Mouse (Mus musculus) macrophage (primary cell): Measurements from ENCODE around the gene Lap3. TPM values are rescaled to one million over a fixed set of nuclear protein-coding genes. Genes with fewer than 3 reads are reported as not detected.
A peak's percentile ranks its signal among the peaks of the same experiment; 100 is the strongest.

Source experiments
- H3K27ac ChIP-seq: fragments of 350-480 bp; formaldehyde crosslinking; 2 replicates; pipeline ENCODE4 v1.9.0; 2021
- H3K36me3 ChIP-seq: fragments of 350-480 bp; formaldehyde crosslinking; 2 replicates; pipeline ENCODE4 v1.9.0; 2021; ENCODE audit errors: inconsistent target
- H3K4me3 ChIP-seq: fragments of 350-480 bp; formaldehyde crosslinking; 2 replicates; pipeline ENCODE4 v1.9.0; 2021; ENCODE audit errors: inconsistent target
- H3K79me2 ChIP-seq: fragments of 350-480 bp; formaldehyde crosslinking; 2 replicates; pipeline ENCODE4 v1.9.0; 2021; ENCODE audit errors: inconsistent target
- WGBS: methylation state at CpG from one replicate; pipeline ENCODE4 v1.1.7; 2026; ENCODE audit warnings: inconsistent platforms; ENCODE audit not compliant: missing documents; 5-methylcytosine and 5-hydroxymethylcytosine counted together
- polyA plus RNA-seq: library from polyadenylated mRNA; stranded (reverse); fragments of 250-400 nt; gene quantifications from 3 replicates; pipeline ENCODE4 v1.2.4, GENCODE M21; 2018; ENCODE audit warnings: inconsistent platforms

The Lap3 gene
- polyA plus RNA-seq, 1 experiment from 2014 or later, result 31.1 TPM

- WGBS, result 85% methylated on average over 7 of the region's 7 CpGs
- no peaks in the 10 kb centered on the region for H3K79me2 ChIP-seq
- H3K36me3 ChIP-seq, result no peaks in the 10 kb centered on the region
- no peak overlapping the region for H3K4me3 ChIP-seq
- H3K27ac ChIP-seq, result no peak overlapping the region
Measured at GRCm38 (mm10) chr5:45477601-45478000, 15.6 kb upstream of the Lap3 start.

DNA sequence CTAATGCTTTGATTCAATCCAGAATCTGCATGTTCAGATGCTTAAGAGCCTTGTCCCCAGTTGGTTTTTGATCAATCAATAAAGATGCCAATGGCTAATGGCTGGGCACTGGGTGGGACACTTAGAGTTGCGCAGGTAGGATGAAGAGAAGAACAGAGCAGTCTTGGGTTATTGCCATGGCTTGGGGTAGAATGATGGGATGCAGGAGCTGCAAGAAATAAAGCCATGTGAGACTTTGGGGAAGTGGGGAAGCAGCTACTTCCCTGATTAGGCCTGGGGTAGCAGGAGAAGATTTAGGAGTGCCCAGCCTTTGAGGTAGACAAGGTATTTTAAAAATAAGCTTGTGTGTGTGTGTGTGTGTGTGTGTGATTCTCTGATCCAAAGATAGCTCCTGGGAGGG lies 13.1 kb upstream of the Lap3 start:
- Histone ChIP-seq H3K36me3 (no peaks in the 10 kb centered on the region), H3K4me3 (no peak overlapping the region), H3K27ac (no peak overlapping the region), H3K79me2 (no peaks in the 10 kb centered on the region)
- WGBS, result 79% methylated on average over 1 of the region's 1 CpGs

DNA sequence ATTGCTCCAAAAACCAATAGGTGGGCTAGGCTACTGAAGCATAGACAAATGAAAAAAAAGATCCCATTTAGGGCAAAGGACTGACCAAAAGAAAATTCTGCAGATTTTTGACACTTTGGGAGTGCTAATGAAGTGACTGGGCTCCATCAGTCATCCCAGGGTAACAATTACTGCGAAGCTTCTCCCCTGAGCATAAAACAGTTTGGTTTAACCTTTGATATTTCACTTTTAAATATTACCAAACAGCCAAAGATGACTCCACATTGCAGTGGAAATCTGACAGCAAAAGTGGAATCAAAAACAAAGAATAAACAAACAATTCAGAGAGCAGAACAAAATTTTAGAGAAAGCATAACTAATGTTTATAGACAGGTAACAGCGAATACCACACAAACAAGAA lies 12.0 kb upstream of the Lap3 start:
- 88% methylated on average over 2 of the region's 2 CpGs for WGBS
- Histone ChIP-seq H3K27ac (no peak overlapping the region), H3K79me2 (no peaks in the 10 kb centered on the region), H3K36me3 (no peaks in the 10 kb centered on the region), H3K4me3 (no peak overlapping the region)

DNA sequence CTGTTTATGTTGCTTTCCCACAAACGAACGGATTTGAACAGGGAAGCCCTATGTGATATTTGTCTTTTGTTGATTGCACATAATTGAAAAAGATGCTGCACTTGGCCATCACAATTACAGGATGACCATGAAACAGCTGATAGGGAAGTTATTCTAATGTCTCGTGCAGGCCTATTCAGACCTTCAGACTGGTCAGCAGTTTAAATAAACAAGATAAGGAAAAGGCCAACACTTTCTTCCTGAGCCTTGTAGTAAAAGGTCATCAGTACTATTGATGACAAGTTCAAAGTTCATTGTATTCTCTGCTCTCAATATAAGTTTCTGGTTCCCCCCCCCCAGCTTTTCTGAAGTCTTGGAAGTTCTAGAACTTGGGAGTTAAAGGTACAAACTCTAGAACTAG lies 10.6 kb upstream of the Lap3 start:
- Histone ChIP-seq H3K36me3 (no peaks in the 10 kb centered on the region), H3K4me3 (no peak overlapping the region), H3K27ac (no peak overlapping the region), H3K79me2 (no peaks in the 10 kb centered on the region)
- WGBS, result 80% methylated on average over 3 of the region's 3 CpGs

DNA sequence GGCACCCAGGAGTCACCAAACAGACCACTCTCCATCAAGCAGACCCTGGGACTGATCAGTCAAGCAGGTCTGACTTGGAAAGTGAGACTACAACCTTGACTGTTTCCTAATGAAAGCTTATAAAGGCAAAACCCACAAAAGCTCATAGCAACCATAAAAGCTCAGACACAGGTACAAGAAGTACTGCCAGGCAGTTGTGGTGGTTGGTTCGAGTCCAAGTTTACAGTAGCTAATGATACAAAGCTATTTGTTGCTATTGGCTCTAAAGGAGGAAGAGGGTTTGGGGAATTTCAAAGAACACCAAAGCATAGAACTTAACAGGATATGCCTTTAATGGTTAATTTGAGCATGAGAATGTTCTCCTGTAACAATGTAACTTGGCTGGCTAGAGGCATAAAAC lies 9.5 kb upstream of the Lap3 start:
- no peak overlapping the region for H3K27ac ChIP-seq
- no peaks in the 10 kb centered on the region for H3K36me3 ChIP-seq
- WGBS, result 83% methylated on average over 1 of the region's 1 CpGs
- H3K79me2 ChIP-seq, result no peaks in the 10 kb centered on the region
- no peak overlapping the region for H3K4me3 ChIP-seq

DNA sequence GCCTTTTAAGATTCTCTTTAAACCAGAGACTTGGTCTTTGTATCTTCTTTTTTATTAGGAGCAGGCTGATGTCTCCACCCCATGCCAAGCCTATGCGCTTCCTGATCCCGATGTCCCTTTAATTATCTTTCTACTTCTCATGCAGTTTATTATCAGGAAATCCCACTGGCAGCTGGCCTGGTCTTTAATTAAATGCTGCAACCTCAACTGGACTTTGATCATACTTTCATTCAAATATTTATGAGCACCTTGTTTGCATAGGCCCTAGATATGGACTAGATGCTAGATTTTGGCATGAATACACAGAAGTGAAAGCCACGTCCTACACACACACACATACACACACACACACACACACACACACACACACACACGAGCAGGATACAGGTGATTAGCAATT lies 1.4 kb upstream of the Lap3 start:
- Histone ChIP-seq H3K79me2 (peaks cover 8% of the 10 kb centered on the region; the same call in 1 of the 2 replicates), H3K27ac (no peak overlapping the region), H3K4me3 (no peak overlapping the region), H3K36me3 (no peaks in the 10 kb centered on the region)
- WGBS, result 71% methylated on average over 4 of the region's 4 CpGs

- Histone ChIP-seq H3K4me3 (peak overlapping the region; percentile 68), H3K27ac (no peak overlapping the region), H3K79me2 (peaks cover 8% of the 10 kb centered on the region; the same call in 1 of the 2 replicates), H3K36me3 (peaks cover 6% of the 10 kb centered on the region)
- WGBS, result 90% methylated on average over 9 of the region's 9 CpGs
Measured at GRCm38 (mm10) chr5:45494093-45494755, 1.1 kb downstream of the Lap3 start.

DNA sequence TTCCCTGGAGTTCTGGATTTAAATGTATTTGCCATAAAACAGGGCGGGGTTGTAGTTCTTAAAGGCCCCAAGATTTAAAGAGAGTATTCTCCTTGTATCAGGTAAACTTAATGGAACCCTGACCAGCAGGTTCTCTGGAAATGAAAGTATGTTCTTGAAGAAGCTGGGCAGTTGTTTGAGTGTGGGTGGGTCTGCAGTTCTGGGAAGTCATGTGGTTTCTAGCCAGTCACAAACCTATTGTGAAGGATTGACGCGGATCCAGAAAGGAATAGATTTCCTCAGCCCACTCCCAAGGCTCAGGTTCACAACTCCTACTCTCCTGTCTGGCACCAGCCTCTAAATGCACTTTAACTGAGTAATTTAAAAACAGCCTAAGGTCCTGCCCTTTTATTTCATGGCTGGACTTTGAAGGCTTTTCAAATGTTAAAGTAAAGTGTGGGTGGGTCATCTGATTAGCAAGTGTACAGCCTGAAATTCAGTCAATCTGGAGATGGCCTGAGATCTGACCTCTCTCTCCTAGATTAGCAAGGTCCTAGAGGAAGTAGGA lies 2.3 kb downstream of the Lap3 start:
- peaks cover 8% of the 10 kb centered on the region; the same call in 1 of the 2 replicates for H3K79me2 ChIP-seq
- no peak overlapping the region for H3K4me3 ChIP-seq
- peaks cover 6% of the 10 kb centered on the region for H3K36me3 ChIP-seq
- 95% methylated on average over 3 of the region's 3 CpGs for WGBS
- no peak overlapping the region for H3K27ac ChIP-seq

DNA sequence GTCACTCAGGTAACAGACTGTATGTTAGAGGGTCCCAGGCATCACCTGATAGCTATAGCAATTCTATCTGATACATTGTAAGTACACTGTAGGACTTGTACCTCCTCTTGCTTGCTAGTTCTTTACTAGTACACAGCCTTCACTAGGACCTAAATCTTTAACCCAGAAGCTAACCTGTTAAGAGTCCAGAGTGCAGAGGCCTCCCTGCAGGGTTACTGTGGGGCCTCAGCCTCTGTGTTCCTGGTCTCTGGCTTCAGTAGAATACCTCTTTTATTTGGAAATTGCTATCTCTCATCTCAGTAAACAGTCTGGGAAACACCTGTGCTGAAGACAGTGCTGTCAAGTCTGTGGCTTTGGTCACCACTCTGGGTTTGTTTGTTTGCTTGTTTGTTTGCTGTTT lies 2.9 kb downstream of the Lap3 start:
- H3K4me3 ChIP-seq, result no peak overlapping the region
- peaks cover 11% of the 10 kb centered on the region for H3K36me3 ChIP-seq
- H3K79me2 ChIP-seq, result peaks cover 8% of the 10 kb centered on the region; the same call in 1 of the 2 replicates
- no peak overlapping the region for H3K27ac ChIP-seq

- 87% methylated on average over 4 of the region's 4 CpGs for WGBS
- no peak overlapping the region for H3K4me3 ChIP-seq
- H3K27ac ChIP-seq, result no peak overlapping the region
- peaks cover 14% of the 10 kb centered on the region for H3K36me3 ChIP-seq
- peaks cover 8% of the 10 kb centered on the region; the same call in 1 of the 2 replicates for H3K79me2 ChIP-seq
Measured at GRCm38 (mm10) chr5:45496479-45496878, 3.3 kb downstream of the Lap3 start.

- peaks cover 18% of the 10 kb centered on the region for H3K36me3 ChIP-seq
- H3K27ac ChIP-seq, result no peak overlapping the region
- WGBS, result 91% methylated on average over 12 of the region's 12 CpGs
- no peak overlapping the region for H3K4me3 ChIP-seq
- peaks cover 8% of the 10 kb centered on the region; the same call in 1 of the 2 replicates for H3K79me2 ChIP-seq
Measured at GRCm38 (mm10) chr5:45496930-45497550, 3.9 kb downstream of the Lap3 start.

DNA sequence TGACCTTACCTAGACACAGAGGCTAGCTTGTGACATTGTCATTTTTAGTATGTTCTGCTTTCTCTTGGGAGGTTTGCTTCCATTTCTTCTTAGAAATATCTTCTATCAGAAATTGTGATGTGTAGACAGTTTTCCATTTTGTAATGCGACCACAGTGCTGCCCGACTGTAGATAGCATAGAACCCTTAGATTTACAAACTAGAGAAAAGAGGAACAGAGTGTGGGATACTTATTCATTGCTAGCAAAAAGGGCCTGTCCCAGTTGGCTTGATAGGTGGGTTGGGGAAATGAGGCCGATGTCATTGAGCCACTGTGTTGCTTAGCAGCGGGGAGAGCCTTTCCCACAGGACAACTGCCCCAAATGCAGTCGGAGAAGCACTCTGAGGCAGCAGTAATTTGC lies 4.4 kb downstream of the Lap3 start:
- H3K27ac ChIP-seq, result no peak overlapping the region
- peaks cover 8% of the 10 kb centered on the region; the same call in 1 of the 2 replicates for H3K79me2 ChIP-seq
- peaks cover 23% of the 10 kb centered on the region for H3K36me3 ChIP-seq
- H3K4me3 ChIP-seq, result no peak overlapping the region
- 82% methylated on average over 5 of the region's 5 CpGs for WGBS

- Histone ChIP-seq H3K79me2 (no peaks in the 10 kb centered on the region), H3K36me3 (peaks cover 63% of the 10 kb centered on the region), H3K27ac (no peak overlapping the region), H3K4me3 (no peak overlapping the region)
- WGBS, result 93% methylated on average over 7 of the region's 7 CpGs
Measured at GRCm38 (mm10) chr5:45510071-45510470, 16.9 kb downstream of the Lap3 start.

- Histone ChIP-seq H3K36me3 (peaks cover 37% of the 10 kb centered on the region), H3K27ac (no peak overlapping the region), H3K79me2 (no peaks in the 10 kb centered on the region), H3K4me3 (no peak overlapping the region)
- 94% methylated on average over 6 of the region's 6 CpGs for WGBS
Measured at GRCm38 (mm10) chr5:45512908-45513307, 19.7 kb downstream of the Lap3 start.

DNA sequence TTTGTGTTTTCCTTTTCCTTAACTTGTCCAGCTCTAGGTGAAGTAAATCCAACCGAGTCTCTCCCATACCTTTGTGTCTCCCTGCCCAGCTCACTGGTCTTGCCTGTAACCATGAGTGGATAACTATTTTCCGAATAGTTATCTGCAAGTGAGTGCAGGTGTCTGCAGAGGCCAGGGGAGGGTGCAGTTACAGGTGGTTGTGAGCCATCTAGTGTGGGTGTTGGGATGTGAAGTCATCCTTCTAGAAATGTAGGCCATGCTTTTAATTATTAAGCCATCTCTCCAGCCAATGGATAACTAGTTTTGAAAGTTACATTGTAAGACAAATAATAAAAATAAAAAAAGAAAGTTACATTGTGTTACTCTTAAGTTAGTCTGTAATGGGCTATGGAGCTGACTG lies 20.3 kb downstream of the Lap3 start:
- H3K36me3 ChIP-seq, result peaks cover 36% of the 10 kb centered on the region
- no peak overlapping the region for H3K27ac ChIP-seq
- no peak overlapping the region for H3K4me3 ChIP-seq
- WGBS, result 84% methylated on average over 2 of the region's 2 CpGs
- H3K79me2 ChIP-seq, result no peaks in the 10 kb centered on the region
